Mouse (Mus musculus): Measurements from ENCODE around the gene Ift81. TPM values are rescaled to one million over a fixed set of nuclear protein-coding genes. Genes with fewer than 3 reads are reported as not detected.

Ift81 gene
- total and polyA plus RNA-seq, 3 experiments = 1.5 to 25.3 (median 18.0) TPM

GRCm38 (mm10) chr5:122576683-122577329 is 37.5 kb downstream of the Ift81 start:
- Histone ChIP-seq H3K27me3 (ENCODE audit: insufficient read depth, low read length) (no peaks in the 10 kb centered on the region; the same call in 1 of the 2 replicates), H3K4me3 (ENCODE audit: low read depth, low read length) (no peak overlapping the region), H3K4me1 (ENCODE audit: insufficient read depth, low read depth, low read length) (no peaks in the 10 kb centered on the region), H3K9me3 (replicated peaks) (no peaks in the 10 kb centered on the region), H3K36me3 (replicated peaks) (peaks cover 13% of the 10 kb centered on the region)
- ATAC-seq (ENCODE audit: extremely low read depth, insufficient number of reproducible peaks, low FRiP score, poor library complexity, severe bottlenecking) (no peak), DNase-seq (ENCODE audit: low spot score) (no peak)
- TF ChIP-seq POLR2AphosphoS5 (IDR thresholded peaks at IDR 0.05; ENCODE audit: insufficient replicate concordance, low read depth, low read length) = no peak
- TF ChIP-seq CTCF (IDR thresholded peaks at IDR 0.05; ENCODE audit: low read depth, low read length) = no peak
- no peak for TF ChIP-seq TAL1 (conservative IDR thresholded peaks at IDR 0.05; ENCODE audit: low read depth, low read length)

GRCm38 (mm10) chr5:122572001-122572400 is 42.3 kb downstream of the Ift81 start:
- no peaks in the 10 kb centered on the region for H3K9me3 ChIP-seq (replicated peaks)
- H3K4me3 ChIP-seq (ENCODE audit: low read depth, low read length) = no peak overlapping the region
- H3K36me3 ChIP-seq (replicated peaks) = peaks cover 12% of the 10 kb centered on the region
- ATAC-seq (ENCODE audit: extremely low read depth, insufficient number of reproducible peaks, low FRiP score, poor library complexity, severe bottlenecking) (no peak), DNase-seq (ENCODE audit: low spot score) (no peak)
- no peak for TF ChIP-seq TAL1 (conservative IDR thresholded peaks at IDR 0.05; ENCODE audit: low read depth, low read length)
- no peak for TF ChIP-seq GATA2 (IDR thresholded peaks at IDR 0.05; ENCODE audit: borderline replicate concordance, low read depth, low read length)
- no peak for TF ChIP-seq GATA1 (IDR thresholded peaks at IDR 0.05; ENCODE audit: borderline replicate concordance, low read length)
- no peak for TF ChIP-seq POLR2AphosphoS5 (IDR thresholded peaks at IDR 0.05; ENCODE audit: insufficient replicate concordance, low read depth, low read length)
- no peak for TF ChIP-seq CTCF (IDR thresholded peaks at IDR 0.05; ENCODE audit: low read depth, low read length)
- H3K4me1 ChIP-seq (ENCODE audit: insufficient read depth, low read depth, low read length) = no peaks in the 10 kb centered on the region
- no peaks in the 10 kb centered on the region for H3K27me3 ChIP-seq (ENCODE audit: insufficient read depth, low read length)

- Histone ChIP-seq H3K4me1 (ENCODE audit: insufficient read depth, low read depth, low read length) (no peaks in the 10 kb centered on the region; the same call in 1 of the 2 replicates), H3K27me3 (ENCODE audit: insufficient read depth, low read length) (no peaks in the 10 kb centered on the region), H3K4me3 (ENCODE audit: low read depth, low read length) (no peak overlapping the region), H3K36me3 (replicated peaks) (peaks cover 24% of the 10 kb centered on the region), H3K9me3 (replicated peaks) (no peaks in the 10 kb centered on the region)
- TF ChIP-seq GATA1 (IDR thresholded peaks at IDR 0.05; ENCODE audit: borderline replicate concordance, low read length) (no peak), CTCF (IDR thresholded peaks at IDR 0.05; ENCODE audit: low read depth, low read length) (no peak), GATA2 (IDR thresholded peaks at IDR 0.05; ENCODE audit: borderline replicate concordance, low read depth, low read length) (no peak), POLR2AphosphoS5 (IDR thresholded peaks at IDR 0.05; ENCODE audit: insufficient replicate concordance, low read depth, low read length) (no peak), TAL1 (conservative IDR thresholded peaks at IDR 0.05; ENCODE audit: low read depth, low read length) (no peak)
- ATAC-seq (ENCODE audit: extremely low read depth, insufficient number of reproducible peaks, low FRiP score, poor library complexity, severe bottlenecking) (no peak), DNase-seq (ENCODE audit: low spot score) (no peak)
Measured at GRCm38 (mm10) chr5:122566626-122567025, 47.7 kb downstream of the Ift81 start.

GRCm38 (mm10) chr5:122560654-122561053 is 53.7 kb downstream of the Ift81 start:
- TF ChIP-seq GATA1 (IDR thresholded peaks at IDR 0.05; ENCODE audit: borderline replicate concordance, low read length) (no peak), TAL1 (conservative IDR thresholded peaks at IDR 0.05; ENCODE audit: low read depth, low read length) (no peak), CTCF (IDR thresholded peaks at IDR 0.05; ENCODE audit: low read depth, low read length) (no peak), GATA2 (IDR thresholded peaks at IDR 0.05; ENCODE audit: borderline replicate concordance, low read depth, low read length) (no peak), POLR2AphosphoS5 (IDR thresholded peaks at IDR 0.05; ENCODE audit: insufficient replicate concordance, low read depth, low read length) (no peak)
- H3K4me1 ChIP-seq (ENCODE audit: insufficient read depth, low read depth, low read length) = no peaks in the 10 kb centered on the region; the same call in 1 of the 2 replicates
- no peak for ATAC-seq (ENCODE audit: extremely low read depth, insufficient number of reproducible peaks, low FRiP score, poor library complexity, severe bottlenecking)

GRCm38 (mm10) chr5:122558127-122558526 is 56.2 kb downstream of the Ift81 start:
- Histone ChIP-seq H3K4me3 (ENCODE audit: low read depth, low read length) (no peak overlapping the region), H3K36me3 (replicated peaks) (peaks cover 29% of the 10 kb centered on the region), H3K27me3 (ENCODE audit: insufficient read depth, low read length) (no peaks in the 10 kb centered on the region), H3K9me3 (replicated peaks) (no peaks in the 10 kb centered on the region), H3K4me1 (ENCODE audit: insufficient read depth, low read depth, low read length) (no peaks in the 10 kb centered on the region; the same call in 1 of the 2 replicates)
- TF ChIP-seq POLR2AphosphoS5 (IDR thresholded peaks at IDR 0.05; ENCODE audit: insufficient replicate concordance, low read depth, low read length) (no peak), GATA1 (IDR thresholded peaks at IDR 0.05; ENCODE audit: borderline replicate concordance, low read length) (no peak), CTCF (IDR thresholded peaks at IDR 0.05; ENCODE audit: low read depth, low read length) (no peak), GATA2 (IDR thresholded peaks at IDR 0.05; ENCODE audit: borderline replicate concordance, low read depth, low read length) (no peak), TAL1 (conservative IDR thresholded peaks at IDR 0.05; ENCODE audit: low read depth, low read length) (no peak)
- no peak for ATAC-seq (ENCODE audit: extremely low read depth, insufficient number of reproducible peaks, low FRiP score, poor library complexity, severe bottlenecking)
- DNase-seq (ENCODE audit: low spot score) = no peak

More at GRCm38 (mm10) chr5:122560654-122561053, 53.7 kb downstream of the Ift81 start:
- DNase-seq (ENCODE audit: low spot score) = no peak
- Histone ChIP-seq H3K9me3 (replicated peaks) (no peaks in the 10 kb centered on the region), H3K36me3 (replicated peaks) (peaks cover 32% of the 10 kb centered on the region), H3K27me3 (ENCODE audit: insufficient read depth, low read length) (no peaks in the 10 kb centered on the region), H3K4me3 (ENCODE audit: low read depth, low read length) (no peak overlapping the region)

GRCm38 (mm10) chr5:122555107-122555506 is 59.2 kb downstream of the Ift81 start:
- DNase-seq (ENCODE audit: low spot score) (no peak), ATAC-seq (ENCODE audit: extremely low read depth, insufficient number of reproducible peaks, low FRiP score, poor library complexity, severe bottlenecking) (no peak)
- peaks cover 21% of the 10 kb centered on the region for H3K36me3 ChIP-seq (replicated peaks)
- H3K4me3 ChIP-seq (ENCODE audit: low read depth, low read length) = no peak overlapping the region
- H3K27me3 ChIP-seq (ENCODE audit: insufficient read depth, low read length) = no peaks in the 10 kb centered on the region
- no peak for TF ChIP-seq CTCF (IDR thresholded peaks at IDR 0.05; ENCODE audit: low read depth, low read length)
- no peak for TF ChIP-seq GATA1 (IDR thresholded peaks at IDR 0.05; ENCODE audit: borderline replicate concordance, low read length)
- no peak for TF ChIP-seq POLR2AphosphoS5 (IDR thresholded peaks at IDR 0.05; ENCODE audit: insufficient replicate concordance, low read depth, low read length)
- no peak for TF ChIP-seq GATA2 (IDR thresholded peaks at IDR 0.05; ENCODE audit: borderline replicate concordance, low read depth, low read length)
- TF ChIP-seq TAL1 (conservative IDR thresholded peaks at IDR 0.05; ENCODE audit: low read depth, low read length) = no peak
- no peaks in the 10 kb centered on the region for H3K4me1 ChIP-seq (ENCODE audit: insufficient read depth, low read depth, low read length)
- no peaks in the 10 kb centered on the region for H3K9me3 ChIP-seq (replicated peaks)

All from G1E (cell line).